Mouse (Mus musculus) left cerebral cortex, postnatal 10 days (tissue): ENCODE results near the gene Dsp. TPM values are rescaled to one million over a fixed set of nuclear protein-coding genes. Genes with fewer than 3 reads are reported as not detected.
A peak's percentile ranks its signal among the peaks of the same experiment; 100 is the strongest.

ENCODE experiments used
- DNase-seq, 2 experiments: peaks; one replicate each; pipeline ENCODE4 v3.0.0; 2021 to 2022; ENCODE audit warnings: low spot score in 2 of 2, mixed read lengths in 1 of 2; ENCODE audit errors: extremely low spot score in 1 of 2
- intact Hi-C: fragments of 180-260 bp; cut with DNase I; formaldehyde crosslinking; loops from one replicate; pipeline ENCODE4 v1.15.1; 2025
- total RNA-seq, 2 experiments: library from RNA; stranded (reverse); gene quantifications; 2 replicates each; pipeline ENCODE4 v1.2.3; 2021

The Dsp gene
- total RNA-seq = under 1 TPM; 0.26 to 0.41 TPM

GRCm38 (mm10) chr13:38151069-38151588 lies at the start of gene Dsp:
Dsp (plus strand) TSS chr13:38151294.
- DNase-seq = peak in 1 of 2 experiments; percentile 53
- intact Hi-C loops = no loop called here

- intact Hi-C loops = no loop called here
These were observed 47.7 kb upstream of the Dsp start for GRCm38 (mm10) chr13:38103406-38103805.

GRCm38 (mm10) chr13:38104501-38104900 lies 46.6 kb upstream of the Dsp start:
- intact Hi-C loops = no loop called here

More at GRCm38 (mm10) chr13:38103406-38103805, 47.7 kb upstream of the Dsp start:
- DNase-seq = peak in 1 of 2 experiments; percentile 20

GRCm38 (mm10) chr13:38109081-38109480 lies 42.0 kb upstream of the Dsp start:
- no peak for DNase-seq

More at GRCm38 (mm10) chr13:38104501-38104900, 46.6 kb upstream of the Dsp start:
- no peak for DNase-seq

GRCm38 (mm10) chr13:38122321-38122720 lies 28.8 kb upstream of the Dsp start:
- DNase-seq = no peak
- intact Hi-C loops = no loop called here

More at GRCm38 (mm10) chr13:38109081-38109480, 42.0 kb upstream of the Dsp start:
- intact Hi-C loops = no loop called here

- intact Hi-C loops = no loop called here
- no peak for DNase-seq
These were observed 27.4 kb upstream of the Dsp start for GRCm38 (mm10) chr13:38123666-38124065.

- no peak for DNase-seq
- intact Hi-C loops = no loop called here
These were observed 23.4 kb upstream of the Dsp start for GRCm38 (mm10) chr13:38127683-38128082.

GRCm38 (mm10) chr13:38128246-38128645 lies 22.8 kb upstream of the Dsp start:
- intact Hi-C loops = no loop called here
- DNase-seq = no peak

GRCm38 (mm10) chr13:38129492-38129891 lies 21.6 kb upstream of the Dsp start:
- intact Hi-C loops = no loop called here

GRCm38 (mm10) chr13:38130116-38130515 lies 21.0 kb upstream of the Dsp start:
- no peak for DNase-seq
- intact Hi-C loops = no loop called here

More at GRCm38 (mm10) chr13:38129492-38129891, 21.6 kb upstream of the Dsp start:
- no peak for DNase-seq

- intact Hi-C loops = no loop called here
- DNase-seq = no peak
These were observed 18.0 kb upstream of the Dsp start for GRCm38 (mm10) chr13:38133016-38133528.

GRCm38 (mm10) chr13:38140521-38140920 lies 10.6 kb upstream of the Dsp start:
- intact Hi-C loops = no loop called here
- DNase-seq = no peak

GRCm38 (mm10) chr13:38144962-38145713 lies 6.0 kb upstream of the Dsp start:
- intact Hi-C loops = no loop called here
- no peak for DNase-seq

GRCm38 (mm10) chr13:38148348-38148747 lies 2.7 kb upstream of the Dsp start:
- no peak for DNase-seq
- intact Hi-C loops = no loop called here

- no peak for DNase-seq
- intact Hi-C loops = no loop called here
These were observed 756 bp downstream of the Dsp start for GRCm38 (mm10) chr13:38151671-38152428.

GRCm38 (mm10) chr13:38152429-38153035 lies 1.4 kb downstream of the Dsp start:
- no peak for DNase-seq

GRCm38 (mm10) chr13:38155523-38155922 lies 4.4 kb downstream of the Dsp start:
- no peak for DNase-seq
- intact Hi-C loops = no loop called here

More at GRCm38 (mm10) chr13:38152429-38153035, 1.4 kb downstream of the Dsp start:
- intact Hi-C loops = no loop called here

GRCm38 (mm10) chr13:38157635-38158034 lies 6.5 kb downstream of the Dsp start:
- no peak for DNase-seq
- intact Hi-C loops = no loop called here

- no peak for DNase-seq
- intact Hi-C loops = no loop called here
These were observed 10.9 kb downstream of the Dsp start for GRCm38 (mm10) chr13:38162002-38162401.
